Mouse (Mus musculus) granulocyte monocyte progenitor cell, adult 5-6 weeks (primary cell): Measurements from ENCODE around the gene Ptprk. TPM values are rescaled to one million over a fixed set of nuclear protein-coding genes. Genes with fewer than 3 reads are reported as not detected.

Experiments used
- ATAC-seq: replicated peaks from 2 replicates; pipeline ENCODE4 v1.8.0; 2016; ENCODE audit warnings: mild to moderate bottlenecking, moderate TSS enrichment, inconsistent platforms; ENCODE audit not compliant: poor library complexity, severe bottlenecking
- total RNA-seq, 2 experiments: library from RNA; stranded (forward) in 1 of 2; stranded (reverse) in 1 of 2; fragments of 200-712, 200-1000 nt in 1 of 2; fragments of >200 nt in 1 of 2; fragmentation: Nextera tagmentation in 1 of 2; gene quantifications; 2 replicates each; pipeline ENCODE4 v1.2.3; 2014 to 2017

Gene Ptprk
- total RNA-seq, 2 experiments from 2014 or later: 1.1 TPM; not detected in 1

GRCm38 (mm10) chr10:28513601-28514000, 439.0 kb downstream of the Ptprk start:
- no peak for ATAC-seq

DNA sequence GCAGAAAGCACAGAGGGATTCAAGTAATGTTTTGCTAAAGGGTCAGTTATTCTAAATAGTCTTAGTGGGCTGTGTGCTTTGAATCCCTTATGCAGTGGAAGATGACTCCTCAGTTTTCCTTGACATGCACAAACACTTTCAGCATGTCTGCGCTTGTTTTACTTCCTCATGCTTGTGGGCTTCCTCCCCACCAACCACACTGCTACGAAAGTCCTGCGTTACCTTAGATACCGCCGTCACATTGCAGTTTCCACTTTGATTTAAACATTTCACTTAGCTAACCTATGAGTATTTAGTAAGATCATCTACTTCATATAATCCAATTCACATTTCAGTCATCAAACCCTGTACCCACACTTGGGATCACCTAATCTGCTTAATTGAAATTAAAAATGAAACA, 441.5 kb downstream of the Ptprk start:
- ATAC-seq: peak; percentile 87

GRCm38 (mm10) chr10:28518297-28518696, 443.7 kb downstream of the Ptprk start:
- ATAC-seq: peak; percentile 26

- ATAC-seq: peak; percentile 67
These were observed 445.2 kb downstream of the Ptprk start for GRCm38 (mm10) chr10:28519861-28520260.

- no peak for ATAC-seq
These were observed 449.5 kb downstream of the Ptprk start for GRCm38 (mm10) chr10:28523992-28524735.

DNA sequence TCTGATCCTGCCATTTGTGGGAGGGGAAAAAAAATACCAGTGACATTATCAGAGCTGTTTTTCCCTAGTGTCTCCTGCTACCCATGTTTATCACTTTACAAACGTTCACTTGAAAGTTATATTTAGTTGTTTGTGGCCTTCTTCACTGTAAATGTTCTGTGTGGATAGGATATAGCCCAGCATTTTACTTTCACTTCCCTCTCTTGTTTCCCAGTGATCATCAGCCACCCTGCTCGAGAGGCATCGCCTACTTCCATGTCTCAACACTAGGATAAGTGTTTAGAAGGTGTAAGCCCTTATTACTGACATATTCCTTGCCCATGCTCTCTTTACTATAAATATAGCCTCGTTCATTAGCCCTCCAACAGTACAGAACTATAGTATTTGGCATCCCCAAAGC, 466.0 kb downstream of the Ptprk start:
- ATAC-seq: peak; percentile 100

GRCm38 (mm10) chr10:28542754-28543153, 468.1 kb downstream of the Ptprk start:
- no peak for ATAC-seq

DNA sequence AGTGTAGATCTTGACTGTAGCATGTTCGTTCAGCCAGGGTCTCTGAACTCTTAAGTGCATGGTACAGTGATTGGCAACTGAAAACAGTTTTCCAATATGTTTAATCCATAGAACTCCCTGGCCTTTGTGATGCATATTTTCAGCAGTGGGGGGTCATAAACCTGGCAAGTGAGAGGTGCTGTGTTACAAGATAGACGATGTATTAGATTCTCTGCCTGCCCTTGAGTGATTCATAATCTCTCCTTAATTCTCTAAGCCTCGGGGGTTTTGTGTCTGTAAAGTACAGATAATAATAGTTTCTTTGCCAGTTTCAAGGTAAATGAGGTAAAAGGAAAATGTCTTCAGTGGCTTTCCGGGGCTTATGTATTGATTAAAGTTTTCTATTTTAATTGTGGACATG, 475.9 kb downstream of the Ptprk start:
- ATAC-seq: no peak

DNA sequence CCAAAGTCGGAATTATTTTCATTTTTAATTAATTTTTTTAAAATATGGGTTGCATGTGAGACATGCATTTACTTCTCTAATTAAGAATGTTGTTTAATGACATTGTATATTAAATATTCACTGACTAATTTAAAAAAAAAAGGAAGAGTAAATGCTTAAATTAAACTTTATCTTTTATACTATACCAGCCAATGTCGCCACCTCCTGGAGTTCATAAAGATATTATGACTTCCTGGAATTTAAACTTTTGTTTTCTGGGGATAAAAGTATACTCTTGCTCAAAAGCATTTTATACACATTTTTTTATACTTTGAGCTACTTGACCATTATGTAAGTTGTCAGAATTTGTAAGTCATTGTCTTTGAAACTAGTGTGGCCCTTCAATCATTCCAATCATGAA, 477.4 kb downstream of the Ptprk start:
- ATAC-seq: no peak

GRCm38 (mm10) chr10:28564110-28564674, 489.6 kb downstream of the Ptprk start:
- ATAC-seq: no peak

GRCm38 (mm10) chr10:28566378-28566777, 491.8 kb downstream of the Ptprk start:
- no peak for ATAC-seq

DNA sequence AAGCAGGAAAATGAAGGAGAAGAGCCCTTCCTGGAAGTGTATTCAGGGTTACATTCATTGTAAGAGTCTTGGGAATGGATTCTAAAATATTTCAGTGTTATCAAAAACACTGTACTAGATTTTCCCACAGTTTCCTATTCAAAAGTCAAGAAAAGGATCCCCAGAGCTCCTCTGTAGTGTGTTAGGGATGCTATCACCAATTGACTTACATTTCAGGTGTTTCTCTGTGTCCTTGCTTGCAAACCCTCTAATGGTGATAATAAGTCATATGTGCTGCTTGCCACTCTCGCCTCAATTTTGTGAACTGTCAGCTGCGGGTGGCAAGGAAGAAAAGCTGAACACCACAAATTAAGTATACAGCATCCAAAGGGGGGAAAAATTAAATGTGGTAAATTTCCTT, 492.2 kb downstream of the Ptprk start:
- no peak for ATAC-seq

DNA sequence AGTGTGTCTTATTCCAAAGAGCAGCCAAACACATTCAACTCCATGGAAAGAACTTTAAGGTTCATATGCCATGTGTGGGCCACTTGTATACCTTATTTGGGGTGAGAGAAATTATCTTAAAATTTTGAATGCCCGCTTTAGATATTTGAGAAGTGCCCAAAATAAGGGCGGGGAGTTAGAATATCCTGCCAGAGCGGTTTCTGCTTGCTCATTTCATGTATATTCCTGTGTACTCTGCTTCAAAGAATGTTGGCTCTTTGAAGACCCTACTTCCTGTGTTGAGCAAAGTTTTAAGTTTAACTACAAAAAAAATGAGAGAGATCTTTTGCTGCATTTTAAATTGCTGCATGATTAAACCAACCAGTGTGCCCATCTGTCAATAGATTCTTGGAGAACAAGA, 492.8 kb downstream of the Ptprk start:
- ATAC-seq: no peak

DNA sequence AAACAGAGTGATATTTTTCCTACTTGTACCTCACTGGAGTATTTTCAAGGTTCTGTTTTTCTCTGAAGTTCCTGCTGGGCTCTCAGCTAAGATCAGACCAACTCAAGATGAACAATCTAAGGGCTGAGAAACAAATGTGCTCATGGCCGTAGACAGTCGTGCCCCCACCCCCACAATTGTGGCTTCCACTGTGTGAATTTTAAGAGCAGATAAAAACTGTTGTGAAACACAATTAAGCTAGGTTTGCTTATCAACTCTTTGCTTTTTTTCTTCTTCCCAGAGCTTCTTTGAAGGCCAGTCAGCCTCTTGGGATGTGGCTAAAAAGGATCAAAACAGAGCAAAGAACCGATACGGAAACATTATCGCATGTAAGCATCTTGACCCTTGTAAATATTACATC, 493.4 kb downstream of the Ptprk start:
- ATAC-seq: no peak

DNA sequence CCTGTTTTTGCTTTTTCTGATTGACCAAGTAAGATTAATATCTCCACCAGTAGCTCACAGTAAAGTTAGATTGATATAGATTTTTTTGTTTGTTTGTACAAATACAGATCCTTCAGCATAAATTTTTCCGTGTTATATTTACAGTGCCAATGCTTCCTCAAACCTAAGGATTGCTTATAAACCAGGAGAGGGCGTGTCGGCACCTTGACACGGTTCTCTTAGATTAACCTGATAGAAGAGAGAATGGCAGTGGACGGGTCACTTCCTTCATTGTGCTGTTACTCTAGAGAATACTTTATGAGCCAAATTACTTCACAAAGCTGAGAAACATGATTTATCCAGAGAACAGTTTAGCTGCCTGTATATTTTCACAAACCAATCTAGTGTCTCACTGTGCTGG, 505.0 kb downstream of the Ptprk start:
- peak; percentile 55; the same call in 1 of the 2 replicates for ATAC-seq

DNA sequence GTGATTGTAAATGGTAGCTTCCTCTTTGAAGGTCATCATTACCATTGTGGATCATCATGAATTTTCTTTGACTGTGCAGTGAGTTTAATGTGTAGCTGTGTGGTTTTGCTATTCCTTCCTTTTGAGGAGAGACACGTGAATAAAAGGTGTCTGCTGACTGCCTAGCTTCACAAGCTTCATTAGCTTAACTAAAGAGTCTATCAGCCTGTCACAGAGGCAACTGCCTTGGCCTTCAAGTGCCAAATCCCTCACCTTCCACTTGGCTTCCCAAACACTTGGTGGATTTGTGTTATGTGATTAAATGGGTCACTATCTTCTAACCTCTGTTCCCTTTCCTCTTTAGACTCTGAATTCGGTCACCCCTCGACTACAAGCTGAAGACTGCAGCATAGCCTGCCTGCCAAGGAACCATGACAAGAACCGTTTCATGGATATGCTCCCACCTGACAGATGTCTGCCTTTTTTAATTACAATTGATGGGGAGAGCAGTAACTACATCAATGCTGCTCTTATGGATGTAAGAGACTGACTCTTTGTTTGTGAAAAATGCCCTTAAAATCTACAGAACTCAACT, 512.0 kb downstream of the Ptprk start:
- no peak for ATAC-seq

DNA sequence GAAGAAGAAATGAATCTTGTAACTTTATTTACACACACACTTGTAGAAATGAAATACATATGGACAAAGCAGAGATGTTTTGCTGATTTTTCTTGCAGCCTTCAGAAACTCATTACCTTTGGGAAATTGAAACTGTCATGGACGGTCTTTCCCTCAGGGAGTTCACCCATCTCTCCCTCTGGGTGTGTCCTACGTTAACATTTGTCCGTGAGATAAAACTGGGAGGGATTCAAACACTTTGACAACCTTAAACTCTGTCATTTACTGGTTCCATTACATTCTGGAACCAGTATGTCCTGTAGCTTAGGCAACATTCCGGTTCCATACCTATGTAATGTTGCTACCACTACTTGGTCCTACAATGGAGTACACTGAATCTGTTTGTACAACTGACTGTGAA, 513.8 kb downstream of the Ptprk start:
- ATAC-seq: no peak

DNA sequence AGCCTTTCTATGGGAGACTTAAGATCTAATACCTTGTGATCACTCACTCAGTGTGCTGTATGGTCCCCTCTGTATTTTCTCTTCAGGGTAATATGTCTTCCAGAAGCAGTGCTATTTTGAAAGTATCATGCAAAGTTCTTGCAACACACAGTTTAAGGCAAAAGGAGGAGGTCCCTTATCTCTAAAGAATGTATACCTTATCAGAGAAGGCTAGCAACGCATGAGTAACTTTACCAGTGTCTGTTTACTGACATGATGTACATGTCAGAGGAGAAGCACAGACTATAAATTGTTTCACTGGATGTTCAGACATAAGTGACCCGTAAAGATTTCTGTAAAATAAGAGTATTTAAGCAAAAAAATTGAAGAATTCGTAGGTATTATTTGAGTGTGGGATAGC, 516.2 kb downstream of the Ptprk start:
- no peak for ATAC-seq

- peak; percentile 94 for ATAC-seq
These were observed 519.1 kb downstream of the Ptprk start for GRCm38 (mm10) chr10:28593566-28594292.

DNA sequence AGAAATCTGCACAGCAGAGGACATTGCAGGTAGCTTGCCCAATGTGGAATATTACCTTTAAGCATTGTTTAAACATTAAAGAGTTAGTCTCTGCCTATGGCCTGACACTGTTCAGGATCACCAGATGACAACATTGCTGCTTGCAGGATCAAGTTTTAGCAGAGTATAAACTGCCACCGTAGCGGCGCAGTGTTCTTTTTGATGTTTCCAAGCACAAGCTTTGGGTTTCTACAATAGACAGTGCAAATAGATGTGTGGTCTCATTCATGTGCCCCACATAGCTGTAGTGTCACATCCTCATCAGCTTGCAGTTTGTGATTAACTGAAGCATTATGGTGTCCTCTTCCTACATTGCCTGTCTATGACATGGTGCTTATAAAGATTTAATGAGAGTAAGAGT, 522.3 kb downstream of the Ptprk start:
- no peak for ATAC-seq

GRCm38 (mm10) chr10:28609136-28609535, 534.5 kb downstream of the Ptprk start:
- peak; percentile 85 for ATAC-seq
